Mouse (Mus musculus) liver, embryonic 13.5 days (tissue): ENCODE measurements around the gene Gtpbp3. TPM values are rescaled to one million over a fixed set of nuclear protein-coding genes. Genes with fewer than 3 reads are reported as not detected.

ENCODE experiments used
- ATAC-seq: fragments of 200-750 bp; cut with Nextera tagmentation; 2 replicates; pipeline ENCODE4 v1.8.0; 2017; ENCODE audit warnings: low read depth, mild to moderate bottlenecking, moderate number of reproducible peaks, moderate library complexity
- DNase-seq: peaks from one replicate; pipeline ENCODE4 v3.0.0; 2022
- H3K27ac ChIP-seq: fragments of 300-500 bp; sonication (generic); 2 replicates; pipeline ENCODE4 v1.5.1; 2015; ENCODE audit warnings: moderate library complexity, mild to moderate bottlenecking, inconsistent platforms
- H3K27me3 ChIP-seq: fragments of 300-500 bp; sonication (generic); 2 replicates; pipeline ENCODE4 v1.6.1; 2015; ENCODE audit warnings: mild to moderate bottlenecking, inconsistent platforms
- H3K36me3 ChIP-seq: fragments of 300-500 bp; sonication (generic); 2 replicates; pipeline ENCODE4 v1.6.1; 2015; ENCODE audit warnings: mild to moderate bottlenecking, inconsistent platforms
- H3K4me1 ChIP-seq: fragments of 300-500 bp; sonication (generic); replicated peaks from 2 replicates; pipeline ENCODE4 v1.6.1; 2015; ENCODE audit warnings: inconsistent platforms
- H3K4me2 ChIP-seq: fragments of 300-500 bp; sonication (generic); 2 replicates; pipeline ENCODE4 v1.6.1; 2015; ENCODE audit warnings: inconsistent platforms, mild to moderate bottlenecking, moderate library complexity
- H3K4me3 ChIP-seq: fragments of 300-500 bp; sonication (generic); replicated peaks from 2 replicates; pipeline ENCODE4 v1.5.1; 2015; ENCODE audit warnings: mild to moderate bottlenecking, inconsistent platforms
- H3K9ac ChIP-seq: fragments of 300-500 bp; sonication (generic); 2 replicates; pipeline ENCODE4 v1.6.1; 2015; ENCODE audit warnings: mild to moderate bottlenecking, inconsistent platforms
- H3K9me3 ChIP-seq: fragments of 300-500 bp; sonication (generic); replicated peaks from 2 replicates; pipeline ENCODE4 v1.6.1; 2016; ENCODE audit warnings: inconsistent platforms
- WGBS: fragments of 180-500 bp; shearing (Covaris S2); methylation state at CpG from one replicate; pipeline ENCODE4 v1.1.7; 2015; ENCODE audit not compliant: insufficient replicate concordance; 5-methylcytosine and 5-hydroxymethylcytosine counted together
- polyA plus RNA-seq: library from polyadenylated mRNA; unstranded; fragments of >200 nt; fragmentation: Nextera tagmentation; extraction: Ambion mirVana; gene quantifications from 2 replicates; pipeline ENCODE4 v1.2.1, GENCODE M21; 2015

The Gtpbp3 gene
- polyA plus RNA-seq, 1 experiment from 2014 or later, result 6.8 TPM

GRCm38 (mm10) chr8:71462191-71462590 is 25.7 kb upstream of the Gtpbp3 start:
- WGBS, result 71% methylated on average over 4 of the region's 4 CpGs
- Histone ChIP-seq H3K27ac (no peak overlapping the region), H3K9ac (peak overlapping the region; percentile 91; the same call in 1 of the 2 replicates), H3K27me3 (peaks cover 12% of the 10 kb centered on the region; the same call in 1 of the 2 replicates), H3K4me2 (peak overlapping the region; percentile 99), H3K9me3 (no peaks in the 10 kb centered on the region; the same call in 1 of the 2 replicates), H3K4me1 (peaks cover 43% of the 10 kb centered on the region), H3K36me3 (peaks cover 26% of the 10 kb centered on the region), H3K4me3 (peak overlapping the region; percentile 86)
- no peak for DNase-seq
- no peak for ATAC-seq

DNA sequence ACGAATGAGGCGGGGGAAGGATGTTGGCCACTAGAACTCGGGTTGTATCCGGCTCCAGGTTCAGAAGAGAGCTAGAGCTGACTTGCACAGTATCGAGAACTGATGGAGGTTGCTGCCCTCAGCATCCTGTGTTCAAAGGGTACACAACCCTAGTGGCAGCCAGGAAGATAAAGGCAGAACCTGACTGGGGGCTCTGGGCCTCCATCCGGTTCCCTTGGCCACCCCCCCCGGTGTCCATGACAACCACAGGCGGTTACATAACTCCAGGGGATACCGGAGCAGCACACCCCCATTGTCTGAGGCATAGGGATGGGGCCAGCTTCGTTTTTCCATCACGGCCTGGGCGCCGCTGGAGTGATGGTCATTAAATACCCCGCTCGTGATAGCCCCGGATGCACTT is 25.1 kb upstream of the Gtpbp3 start:
- Histone ChIP-seq H3K27ac (no peak overlapping the region; the same call in 1 of the 2 replicates), H3K27me3 (peaks cover 12% of the 10 kb centered on the region; the same call in 1 of the 2 replicates), H3K9me3 (no peaks in the 10 kb centered on the region; the same call in 1 of the 2 replicates), H3K4me1 (peaks cover 37% of the 10 kb centered on the region), H3K36me3 (peaks cover 26% of the 10 kb centered on the region), H3K4me3 (peak overlapping the region; percentile 86), H3K4me2 (peak overlapping the region; percentile 99), H3K9ac (peak overlapping the region; percentile 91)
- 5% methylated on average over 16 of the region's 16 CpGs for WGBS
- DNase-seq (no peak), ATAC-seq (no peak)

DNA sequence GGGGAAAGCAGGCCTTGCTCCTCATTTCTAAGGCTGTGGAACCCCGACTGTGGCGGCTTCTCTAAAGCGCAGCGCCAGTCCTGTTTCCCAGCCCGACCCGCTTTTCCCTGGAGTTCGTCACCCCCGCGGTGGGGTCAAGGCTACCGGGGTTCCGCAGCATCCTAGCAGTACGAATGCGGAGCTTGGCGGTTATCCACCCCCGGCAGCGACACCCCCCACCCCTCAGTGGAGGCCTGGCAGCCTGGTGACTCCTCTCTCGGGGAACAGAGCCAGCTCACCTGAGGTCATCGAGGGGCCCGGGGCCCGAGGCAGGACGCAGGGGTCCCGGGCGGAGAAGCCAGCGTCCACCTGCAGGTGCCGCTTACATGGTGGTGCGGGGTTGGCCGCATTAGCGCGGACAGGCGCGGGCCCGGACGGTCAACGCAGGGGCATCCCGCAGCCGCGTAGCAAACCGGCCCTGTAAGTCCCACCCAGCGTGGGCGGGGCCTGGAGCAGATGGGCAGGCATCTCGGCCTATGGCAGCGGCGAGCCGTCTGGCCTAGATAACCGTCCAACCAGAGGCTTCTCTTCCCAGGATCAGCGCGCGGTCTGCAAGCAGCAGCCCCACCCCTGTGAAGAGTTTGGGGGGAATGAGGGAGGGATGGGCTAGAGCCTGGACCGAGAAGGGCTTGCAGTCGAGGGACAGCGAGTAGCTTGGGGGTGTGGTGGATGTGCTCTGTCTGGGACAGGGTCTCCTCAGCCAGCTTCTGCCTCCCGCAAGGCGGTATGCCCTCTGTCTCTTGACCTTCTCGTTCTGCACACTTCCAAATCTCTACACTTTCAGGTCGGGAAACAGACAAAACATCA is 24.5 kb upstream of the Gtpbp3 start, which contains the start of gene Abhd8:
TSS of gene Abhd8 (minus strand) at position 468 of the 846 bp plus-strand sequence.
- Histone ChIP-seq H3K4me2 (peak within 1 kb of the TSS; percentile 99), H3K4me3 (peak within 1 kb of the TSS; percentile 86), H3K36me3 (peaks cover 22% of the 10 kb centered on the region), H3K9ac (peak within 1 kb of the TSS; percentile 91), H3K27ac (peak within 1 kb of the TSS; percentile 81), H3K9me3 (no peaks in the 10 kb centered on the region; the same call in 1 of the 2 replicates), H3K27me3 (peaks cover 12% of the 10 kb centered on the region; the same call in 1 of the 2 replicates), H3K4me1 (peaks cover 37% of the 10 kb centered on the region)
- WGBS, result under 1% methylated on average over 55 of the region's 55 CpGs
- ATAC-seq (peak; percentile 79), DNase-seq (peak; percentile 97)

- H3K9me3 ChIP-seq, result no peaks in the 10 kb centered on the region; the same call in 1 of the 2 replicates
- H3K4me2 ChIP-seq, result peak within 1 kb of the TSS; percentile 99
- under 1% methylated on average over 59 of the region's 59 CpGs for WGBS
- peaks cover 22% of the 10 kb centered on the region for H3K36me3 ChIP-seq
- ATAC-seq, result peak; percentile 81
- peak within 1 kb of the TSS; percentile 86 for H3K4me3 ChIP-seq
- peaks cover 45% of the 10 kb centered on the region for H3K4me1 ChIP-seq
- H3K9ac ChIP-seq, result peak within 1 kb of the TSS; percentile 91
- DNase-seq, result peak; percentile 98
- H3K27me3 ChIP-seq, result peaks cover 12% of the 10 kb centered on the region; the same call in 1 of the 2 replicates
- H3K27ac ChIP-seq, result peak within 1 kb of the TSS; percentile 81
Measured at GRCm38 (mm10) chr8:71464513-71465500, 23.1 kb upstream of the Gtpbp3 start, which contains the start of gene Mrpl34. TSS of gene Mrpl34 (plus strand) at chr8:71464959.

- H3K27me3 ChIP-seq, result peaks cover 12% of the 10 kb centered on the region; the same call in 1 of the 2 replicates
- no peaks in the 10 kb centered on the region; the same call in 1 of the 2 replicates for H3K9me3 ChIP-seq
- H3K9ac ChIP-seq, result peak overlapping the region; percentile 85
- peak overlapping the region; percentile 94 for H3K4me2 ChIP-seq
- H3K4me3 ChIP-seq, result peak overlapping the region; percentile 81
- peaks cover 54% of the 10 kb centered on the region for H3K4me1 ChIP-seq
- peak overlapping the region; percentile 73; the same call in 1 of the 2 replicates for H3K27ac ChIP-seq
- peaks cover 24% of the 10 kb centered on the region for H3K36me3 ChIP-seq
- DNase-seq (no peak), ATAC-seq (no peak)
- WGBS, result 73% methylated on average over 8 of the region's 8 CpGs
Measured at GRCm38 (mm10) chr8:71465733-71466132, 22.2 kb upstream of the Gtpbp3 start.

- H3K4me1 ChIP-seq, result peaks cover 58% of the 10 kb centered on the region
- H3K9me3 ChIP-seq, result no peaks in the 10 kb centered on the region; the same call in 1 of the 2 replicates
- peaks cover 24% of the 10 kb centered on the region for H3K36me3 ChIP-seq
- 0 out of 2 replicates have a peak overlapping the region, but pooled peaks have one; percentile 16 for H3K4me3 ChIP-seq
- WGBS, result 81% methylated on average over 5 of the region's 5 CpGs
- peak overlapping the region; percentile 85 for H3K9ac ChIP-seq
- peaks cover 12% of the 10 kb centered on the region; the same call in 1 of the 2 replicates for H3K27me3 ChIP-seq
- DNase-seq (no peak), ATAC-seq (no peak)
- H3K27ac ChIP-seq, result peak overlapping the region; percentile 5; the same call in 1 of the 2 replicates
- H3K4me2 ChIP-seq, result peak overlapping the region; percentile 94
Measured at GRCm38 (mm10) chr8:71466198-71466597, 21.7 kb upstream of the Gtpbp3 start.

- 83% methylated on average over 2 of the region's 2 CpGs for WGBS
- Histone ChIP-seq H3K4me1 (peaks cover 57% of the 10 kb centered on the region), H3K4me2 (no peak overlapping the region), H3K36me3 (peaks cover 28% of the 10 kb centered on the region), H3K9me3 (no peaks in the 10 kb centered on the region), H3K9ac (no peak overlapping the region), H3K27me3 (peaks cover 3% of the 10 kb centered on the region; the same call in 1 of the 2 replicates), H3K4me3 (no peak overlapping the region), H3K27ac (no peak overlapping the region)
- DNase-seq (no peak), ATAC-seq (no peak)
Measured at GRCm38 (mm10) chr8:71467201-71467600, 20.7 kb upstream of the Gtpbp3 start.

- no peak overlapping the region for H3K27ac ChIP-seq
- WGBS, result 60% methylated on average over 1 of the region's 1 CpGs
- DNase-seq (no peak), ATAC-seq (no peak)
- no peak overlapping the region for H3K4me3 ChIP-seq
- H3K4me2 ChIP-seq, result no peak overlapping the region
- H3K9me3 ChIP-seq, result no peaks in the 10 kb centered on the region
- no peaks in the 10 kb centered on the region for H3K27me3 ChIP-seq
- H3K36me3 ChIP-seq, result peaks cover 36% of the 10 kb centered on the region
- H3K4me1 ChIP-seq, result peaks cover 49% of the 10 kb centered on the region
- no peak overlapping the region for H3K9ac ChIP-seq
Measured at GRCm38 (mm10) chr8:71468001-71468400, 19.9 kb upstream of the Gtpbp3 start.

DNA sequence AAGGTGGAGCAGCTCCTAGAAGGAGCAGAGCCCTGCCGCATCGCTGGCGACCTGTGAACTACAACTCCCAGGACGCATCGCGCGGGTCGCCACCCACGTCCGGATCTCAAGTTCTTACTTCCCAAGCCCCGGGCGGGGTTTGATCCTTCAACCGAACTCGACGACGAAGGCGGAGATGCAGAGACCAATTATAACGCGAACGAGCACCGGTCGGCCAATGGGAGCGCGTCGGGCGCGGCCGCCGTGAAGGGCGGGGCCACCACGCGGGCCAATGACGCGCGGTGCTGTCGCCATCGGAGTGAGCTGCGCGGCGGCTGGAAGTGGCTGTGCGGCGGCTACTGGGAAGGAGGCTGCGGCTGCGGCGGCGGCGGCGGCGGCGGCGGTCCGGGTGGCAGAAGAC is 19.0 kb upstream of the Gtpbp3 start, which contains the start of gene Dda1:
TSS of gene Dda1 (plus strand) at position 284 of the 400 bp plus-strand sequence.
- Histone ChIP-seq H3K9ac (peak within 1 kb of the TSS; percentile 88), H3K4me3 (peak within 1 kb of the TSS; percentile 90), H3K27me3 (no peaks in the 10 kb centered on the region), H3K4me2 (peak within 1 kb of the TSS; percentile 96), H3K27ac (peak within 1 kb of the TSS; percentile 80), H3K4me1 (peaks cover 42% of the 10 kb centered on the region), H3K9me3 (no peaks in the 10 kb centered on the region), H3K36me3 (peaks cover 45% of the 10 kb centered on the region)
- WGBS, result 0% methylated on average over 52 of the region's 52 CpGs
- ATAC-seq (peak; percentile 84), DNase-seq (peak; percentile 98)

DNA sequence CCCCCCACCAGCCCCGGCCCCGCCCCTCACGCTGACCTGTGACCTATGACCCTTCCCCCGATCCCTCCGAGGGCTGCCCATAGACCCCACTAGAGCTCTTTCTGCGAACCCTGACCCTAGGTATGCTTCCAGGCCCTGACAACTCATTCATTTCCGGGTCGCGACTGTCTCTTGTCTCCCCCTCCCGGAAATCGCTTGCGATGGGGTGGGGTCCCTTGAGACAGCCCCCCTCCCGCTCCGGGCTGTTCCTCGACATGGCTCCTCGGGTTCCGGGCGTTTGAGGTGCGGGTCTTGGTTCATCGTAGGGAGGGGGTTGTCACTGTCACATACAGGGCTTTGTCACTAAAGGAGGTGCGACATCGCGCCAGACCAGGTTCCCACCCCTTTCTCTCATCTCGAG is 18.5 kb upstream of the Gtpbp3 start:
- H3K27ac ChIP-seq, result peak overlapping the region; percentile 80
- peaks cover 50% of the 10 kb centered on the region for H3K36me3 ChIP-seq
- ATAC-seq (peak; percentile 1), DNase-seq (no peak)
- no peaks in the 10 kb centered on the region for H3K27me3 ChIP-seq
- peak overlapping the region; percentile 96 for H3K4me2 ChIP-seq
- peak overlapping the region; percentile 90 for H3K4me3 ChIP-seq
- no peaks in the 10 kb centered on the region for H3K9me3 ChIP-seq
- H3K9ac ChIP-seq, result peak overlapping the region; percentile 88
- peaks cover 37% of the 10 kb centered on the region for H3K4me1 ChIP-seq
- 2% methylated on average over 24 of the region's 24 CpGs for WGBS
